ENCODE assay signal across 20 mouse cellular contexts in the genomic region with DNA sequence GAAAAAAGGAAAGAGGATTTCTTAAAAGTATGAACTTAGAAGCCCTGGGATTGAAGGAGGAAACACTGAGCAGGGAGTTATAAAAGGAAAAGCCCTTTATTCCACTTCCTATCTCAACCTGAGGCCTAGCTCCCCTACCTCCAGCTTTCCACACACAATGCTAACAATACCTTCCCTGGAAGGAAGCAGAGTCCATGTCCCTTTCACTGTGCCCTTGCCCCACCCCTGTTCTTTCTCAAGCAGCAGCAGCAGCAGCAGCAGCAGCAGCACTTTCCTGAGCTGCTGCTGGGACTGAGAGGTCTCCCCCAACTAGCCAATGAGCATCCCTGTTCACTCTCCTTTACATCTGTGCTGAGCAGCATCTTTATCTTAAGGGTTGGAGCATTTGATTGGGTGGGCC. TPM values are rescaled to one million over a fixed set of nuclear protein-coding genes. Genes with fewer than 3 reads are reported as not detected.
DNase-seq lines count a peak whose midpoint lies in the region; ATAC-seq and TF ChIP-seq lines count a peak whose summit lies in the region.
"Had no signal": no experiment of that assay in that cellular context is flagged by ENCODE, and none has a peak within 500 bp of the region (broad histone marks: within the 10 kb centered on the region; RNA-seq: fewer than 3 reads in every experiment).

No protein-coding gene starts in this region.

- no peak overlapping the region for H3K4me2 ChIP-seq in intestine, embryonic 16.5 days (ENCODE audit: low read depth, low read length)
- no peak overlapping the region for H3K4me2 ChIP-seq in stomach, embryonic 16.5 days (ENCODE audit: low read depth, low read length)
- H3K4me2 ChIP-seq in liver, postnatal 0 days (ENCODE audit: low read depth, low read length): no peak overlapping the region
- H3K4me2 ChIP-seq: embryonic facial prominence, embryonic 13.5 days; embryonic facial prominence, embryonic 15.5 days; forebrain, embryonic 12.5 days had no signal

- no peak for DNase-seq in liver, postnatal 0 days
- DNase-seq in cerebellum, adult 8-10 months: no peak
- DNase-seq in embryonic facial prominence, embryonic 10.5 days (ENCODE audit: low spot score): no peak
- DNase-seq: adrenal gland, adult 2 months; adrenal gland, postnatal 10 days; adrenal gland, postnatal 25 days; cerebellum, adult 11 months; cerebellum, adult 18-20 months; cerebellum, adult 9-10 months; cerebellum, postnatal 10 days; cerebellum, postnatal 25 days had no signal

- H3K36me3 ChIP-seq in intestine, embryonic 16.5 days (ENCODE audit: control insufficient read depth, insufficient read depth, low read length): no peaks in the 10 kb centered on the region
- no peaks in the 10 kb centered on the region for H3K36me3 ChIP-seq in stomach, embryonic 16.5 days (ENCODE audit: control insufficient read depth, insufficient read depth, low read length)
- H3K36me3 ChIP-seq in liver, postnatal 0 days (replicated peaks; ENCODE audit: insufficient read depth, low read length): no peaks in the 10 kb centered on the region
- H3K36me3 ChIP-seq in embryonic facial prominence, embryonic 10.5 days (replicated peaks): no peaks in the 10 kb centered on the region
- H3K36me3 ChIP-seq: embryonic facial prominence, embryonic 13.5 days; embryonic facial prominence, embryonic 15.5 days; forebrain, embryonic 10.5 days; forebrain, embryonic 12.5 days had no signal

- ATAC-seq in intestine, embryonic 16.5 days: peak; percentile 88
- ATAC-seq in stomach, embryonic 16.5 days (ENCODE audit: insufficient read depth, low FRiP score): peak; percentile 58; the same call in 1 of the 2 replicates
- no peak for ATAC-seq in liver, postnatal 0 days
- ATAC-seq: forebrain, embryonic 14.5 days; forebrain, embryonic 16.5 days had no signal

- H3K4me3 ChIP-seq in intestine, embryonic 16.5 days (ENCODE audit: low read length): no peak overlapping the region
- H3K4me3 ChIP-seq in stomach, embryonic 16.5 days (replicated peaks; ENCODE audit: low read length): no peak overlapping the region
- no peak overlapping the region for H3K4me3 ChIP-seq in liver, postnatal 0 days (ENCODE audit: low read depth, low read length)
- no peak overlapping the region for H3K4me3 ChIP-seq in embryonic facial prominence, embryonic 10.5 days
- H3K4me3 ChIP-seq: embryonic facial prominence, embryonic 13.5 days; embryonic facial prominence, embryonic 15.5 days; erythroblast, embryonic 14.5 days; forebrain, embryonic 10.5 days; forebrain, embryonic 12.5 days had no signal

- no peak overlapping the region for H3K27ac ChIP-seq in intestine, embryonic 16.5 days (ENCODE audit: low read length)
- H3K27ac ChIP-seq in stomach, embryonic 16.5 days (ENCODE audit: low read length): no peak overlapping the region
- no peak overlapping the region for H3K27ac ChIP-seq in liver, postnatal 0 days (ENCODE audit: low read depth)
- H3K27ac ChIP-seq in embryonic facial prominence, embryonic 10.5 days (replicated peaks): no peak overlapping the region
- H3K27ac ChIP-seq: embryonic facial prominence, embryonic 13.5 days; embryonic facial prominence, embryonic 15.5 days; forebrain, embryonic 10.5 days; forebrain, embryonic 12.5 days had no signal

- no peak for TF ChIP-seq EP300 in liver, postnatal 0 days (IDR thresholded peaks at IDR 0.05; ENCODE audit: low read depth)

- H3K27me3 ChIP-seq in intestine, embryonic 16.5 days (replicated peaks; ENCODE audit: control insufficient read depth, insufficient read depth, low read length): no peaks in the 10 kb centered on the region
- no peaks in the 10 kb centered on the region for H3K27me3 ChIP-seq in stomach, embryonic 16.5 days (ENCODE audit: control insufficient read depth, insufficient read depth, low read length)
- H3K27me3 ChIP-seq in liver, postnatal 0 days (ENCODE audit: insufficient read depth, low read length): no peaks in the 10 kb centered on the region
- H3K27me3 ChIP-seq in embryonic facial prominence, embryonic 10.5 days (replicated peaks; ENCODE audit: low read depth, poor library complexity, severe bottlenecking): no peaks in the 10 kb centered on the region
- H3K27me3 ChIP-seq: embryonic facial prominence, embryonic 13.5 days; embryonic facial prominence, embryonic 15.5 days; forebrain, embryonic 12.5 days had no signal

- TF ChIP-seq CTCF in liver, postnatal 0 days (IDR thresholded peaks at IDR 0.05; ENCODE audit: low read depth): no peak

- no peak overlapping the region for H3K9ac ChIP-seq in intestine, embryonic 16.5 days (ENCODE audit: low read depth, low read length)
- no peak overlapping the region for H3K9ac ChIP-seq in stomach, embryonic 16.5 days (ENCODE audit: low read length)
- no peak overlapping the region for H3K9ac ChIP-seq in liver, postnatal 0 days (replicated peaks)
- H3K9ac ChIP-seq: embryonic facial prominence, embryonic 13.5 days; embryonic facial prominence, embryonic 15.5 days; forebrain, embryonic 12.5 days had no signal

- no peaks in the 10 kb centered on the region for H3K9me3 ChIP-seq in intestine, embryonic 16.5 days (ENCODE audit: control insufficient read depth, low read length)
- H3K9me3 ChIP-seq in stomach, embryonic 16.5 days (replicated peaks; ENCODE audit: control insufficient read depth, low read length): no peaks in the 10 kb centered on the region
- no peaks in the 10 kb centered on the region for H3K9me3 ChIP-seq in liver, postnatal 0 days (ENCODE audit: low read length)
- no peaks in the 10 kb centered on the region for H3K9me3 ChIP-seq in embryonic facial prominence, embryonic 10.5 days
- H3K9me3 ChIP-seq: embryonic facial prominence, embryonic 13.5 days; embryonic facial prominence, embryonic 15.5 days; forebrain, embryonic 10.5 days; forebrain, embryonic 12.5 days had no signal

- no peaks in the 10 kb centered on the region for H3K4me1 ChIP-seq in intestine, embryonic 16.5 days (ENCODE audit: control insufficient read depth, insufficient read depth, low read length)
- no peaks in the 10 kb centered on the region for H3K4me1 ChIP-seq in stomach, embryonic 16.5 days (ENCODE audit: control insufficient read depth, insufficient read depth, low read length)
- H3K4me1 ChIP-seq in liver, postnatal 0 days (ENCODE audit: insufficient read depth): no peaks in the 10 kb centered on the region
- no peaks in the 10 kb centered on the region for H3K4me1 ChIP-seq in embryonic facial prominence, embryonic 10.5 days
- H3K4me1 ChIP-seq: embryonic facial prominence, embryonic 13.5 days; embryonic facial prominence, embryonic 15.5 days; forebrain, embryonic 10.5 days; forebrain, embryonic 12.5 days had no signal

RNA-seq across cellular contexts. Expression of a gene that starts 17.0 kb away (rescaled TPM):
- 4.8 and 5.1 TPM in 2 replicates for polyA plus RNA-seq in intestine, embryonic 16.5 days (2015; fragmentation: Nextera tagmentation; extraction: Ambion mirVana)
- 5.1 and 6.5 TPM in 2 replicates for polyA plus RNA-seq in stomach, embryonic 16.5 days (2015; fragmentation: Nextera tagmentation; extraction: Ambion mirVana)
- 4.1 TPM in 2 replicates for polyA plus RNA-seq in liver, postnatal 0 days (2015; fragmentation: Nextera tagmentation; extraction: Ambion mirVana)
- 3.9 and 4.5 TPM in 2 replicates for polyA plus RNA-seq in embryonic facial prominence, embryonic 10.5 days (2016; fragmentation: Nextera tagmentation; extraction: Ambion mirVana)

RNA-seq across cellular contexts. Expression of a gene that starts 17.1 kb away (rescaled TPM):
- polyA plus RNA-seq in intestine, embryonic 16.5 days (2015; fragmentation: Nextera tagmentation; extraction: Ambion mirVana): 11.3 and 13.7 TPM in 2 replicates
- polyA plus RNA-seq in stomach, embryonic 16.5 days (2015; fragmentation: Nextera tagmentation; extraction: Ambion mirVana): 8.7 and 9.5 TPM in 2 replicates
- polyA plus RNA-seq in liver, postnatal 0 days (2015; fragmentation: Nextera tagmentation; extraction: Ambion mirVana): 3.0 and 3.5 TPM in 2 replicates
- 6.4 and 7.1 TPM in 2 replicates for polyA plus RNA-seq in embryonic facial prominence, embryonic 10.5 days (2016; fragmentation: Nextera tagmentation; extraction: Ambion mirVana)
